In the genomic region with DNA sequence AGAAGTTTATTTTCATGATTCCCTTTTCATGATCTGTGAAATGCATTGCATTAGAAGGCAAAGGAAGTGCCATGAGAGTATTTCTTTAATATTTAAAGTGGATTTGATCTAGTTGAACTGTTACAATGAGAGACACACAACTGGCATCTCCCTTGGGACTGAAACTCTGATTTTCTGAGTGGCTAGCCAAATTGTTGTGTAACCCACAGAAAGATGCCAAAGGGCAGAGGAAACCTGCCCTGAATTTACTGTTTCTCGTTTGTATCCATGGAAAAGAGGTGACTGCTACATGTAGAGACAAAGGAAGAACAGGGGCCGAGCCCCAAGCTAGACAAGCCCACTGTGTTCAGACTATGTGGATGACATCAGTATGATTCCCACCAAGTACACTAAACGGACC, we compare ENCODE assay signal across 13 mouse cellular contexts.
DNase-seq lines count a peak whose midpoint lies in the region.
"Had no signal": no experiment of that assay in that cellular context is flagged by ENCODE, and none has a peak within 500 bp of the region (broad histone marks: within the 10 kb centered on the region; RNA-seq: fewer than 3 reads in every experiment).

No protein-coding gene starts in this region.

- DNase-seq in adrenal gland, postnatal 10 days = peak; percentile 54
- no peak for DNase-seq in adrenal gland, postnatal 4 days (ENCODE audit: low spot score in 2 of 2)
- DNase-seq in kidney, adult 18-20 months = peak; percentile 28
- DNase-seq in kidney, postnatal 14 days = no peak
- peak; percentile 18 for DNase-seq in lung, postnatal 14 days
- DNase-seq in lung, postnatal 10 days = no peak
- DNase-seq in adipocyte (ENCODE audit: low spot score) = peak; percentile 94
- DNase-seq in ovary, adult 18-20 months (ENCODE audit: low spot score) = no peak
- DNase-seq: cerebellum, adult 8-10 months; embryo, embryonic 11 days; left cerebral cortex, postnatal 4 days; thymus, adult 18-20 months; thymus, postnatal 4 days had no signal

Comparison
In these comparisons a context has a peak if more than half of its experiments do, and no peak if none do; other contexts are left out.
1. DNase-seq: peak in adrenal gland, postnatal 10 days (single experiment), kidney, adult 18-20 months (single experiment), lung, postnatal 14 days (single experiment) and adipocyte (single experiment); none in adrenal gland, postnatal 4 days (0 of 2), kidney, postnatal 14 days (single experiment), lung, postnatal 10 days (single experiment) and ovary, adult 18-20 months (single experiment).